Mouse (Mus musculus): ENCODE data around the gene Ppp1r15a. TPM values are rescaled to one million over a fixed set of nuclear protein-coding genes. Genes with fewer than 3 reads are reported as not detected.
"Not testable (repeated sequence)": the region's sequence is repeated elsewhere in the genome, so short reads cannot be mapped to it uniquely, and the experiment has no call there.

Ppp1r15a gene
- total and polyA plus RNA-seq, 2 experiments from 2014 or later: 17.4 to 18.7 TPM

DNA sequence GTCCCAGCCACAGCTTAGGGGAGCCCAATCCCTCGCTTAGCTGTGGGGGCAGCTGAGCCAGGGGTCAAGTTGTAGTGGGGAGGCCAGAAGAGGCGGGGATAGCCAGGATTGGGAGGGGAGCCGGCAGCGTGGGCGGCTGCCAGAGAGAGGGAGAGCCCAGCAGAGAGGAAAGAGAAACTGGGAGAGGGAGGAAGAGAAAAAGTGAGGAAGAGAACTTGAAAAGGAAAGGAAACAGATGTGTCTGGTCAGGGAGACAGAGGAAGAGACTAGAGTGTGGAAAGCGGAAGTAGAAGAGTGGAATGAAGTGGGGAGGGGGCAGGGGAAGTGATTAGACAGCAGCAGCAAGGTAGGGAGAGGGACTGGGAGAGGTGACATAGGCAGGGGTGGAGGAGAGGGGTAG is 3.4 kb upstream of the Ppp1r15a start:
- Histone ChIP-seq H3K4me1 (ENCODE audit: insufficient read depth, low read length) (peaks cover 8% of the 10 kb centered on the region; the same call in 1 of the 2 replicates), H3K27me3 (ENCODE audit: insufficient read depth, low read length) (no peaks in the 10 kb centered on the region), H3K4me2 (ENCODE audit: low read depth, low read length, poor library complexity, severe bottlenecking) (no peak overlapping the region), H3K27ac (ENCODE audit: low read depth, low read length) (no peak overlapping the region), H3K9me3 (ENCODE audit: low read length) (no peaks in the 10 kb centered on the region), H3K4me3 (ENCODE audit: low read depth, low read length) (no peak overlapping the region), H3K9ac (replicated peaks; ENCODE audit: low read length, poor library complexity, severe bottlenecking) (no peak overlapping the region), H3K36me3 (ENCODE audit: insufficient read depth, low read length) (no peaks in the 10 kb centered on the region)
- WGBS: 22% methylated on average over 6 of the region's 6 CpGs
- no peak for TF ChIP-seq CTCF (IDR thresholded peaks at IDR 0.05)
- ATAC-seq (ENCODE audit: low FRiP score): no peak
- DNase-seq (ENCODE audit: low spot score): no peak

DNA sequence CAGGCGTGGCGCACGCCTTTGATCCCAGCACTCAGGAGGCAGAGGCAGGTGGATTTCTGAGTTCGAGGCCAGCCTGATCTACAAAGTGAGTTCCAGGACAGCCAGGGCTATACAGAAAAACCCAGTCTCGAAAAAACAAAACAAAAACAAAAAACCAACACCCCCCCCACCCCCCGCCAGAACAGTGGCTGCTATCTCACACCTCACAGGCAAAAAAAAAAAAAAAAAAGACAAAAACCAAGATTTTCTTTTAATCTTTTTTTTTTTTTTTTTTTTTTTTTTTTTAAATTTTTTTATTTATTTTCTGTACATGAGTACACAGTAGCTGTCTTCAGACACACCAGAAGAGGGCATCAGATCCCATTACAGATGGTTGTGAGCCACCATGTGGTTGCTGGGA is 1.1 kb upstream of the Ppp1r15a start:
- 93% methylated on average over 6 of the region's 6 CpGs for WGBS
- not testable (repeated sequence) for H3K27me3 ChIP-seq (ENCODE audit: insufficient read depth, low read length); H3K4me1 ChIP-seq (ENCODE audit: insufficient read depth, low read length); H3K36me3 ChIP-seq (ENCODE audit: insufficient read depth, low read length); H3K9me3 ChIP-seq (ENCODE audit: low read length); ATAC-seq (ENCODE audit: low FRiP score); H3K9ac ChIP-seq (replicated peaks; ENCODE audit: low read length, poor library complexity, severe bottlenecking); H3K4me2 ChIP-seq (ENCODE audit: low read depth, low read length, poor library complexity, severe bottlenecking); H3K4me3 ChIP-seq (ENCODE audit: low read depth, low read length); DNase-seq (ENCODE audit: low spot score); H3K27ac ChIP-seq (ENCODE audit: low read depth, low read length)

DNA sequence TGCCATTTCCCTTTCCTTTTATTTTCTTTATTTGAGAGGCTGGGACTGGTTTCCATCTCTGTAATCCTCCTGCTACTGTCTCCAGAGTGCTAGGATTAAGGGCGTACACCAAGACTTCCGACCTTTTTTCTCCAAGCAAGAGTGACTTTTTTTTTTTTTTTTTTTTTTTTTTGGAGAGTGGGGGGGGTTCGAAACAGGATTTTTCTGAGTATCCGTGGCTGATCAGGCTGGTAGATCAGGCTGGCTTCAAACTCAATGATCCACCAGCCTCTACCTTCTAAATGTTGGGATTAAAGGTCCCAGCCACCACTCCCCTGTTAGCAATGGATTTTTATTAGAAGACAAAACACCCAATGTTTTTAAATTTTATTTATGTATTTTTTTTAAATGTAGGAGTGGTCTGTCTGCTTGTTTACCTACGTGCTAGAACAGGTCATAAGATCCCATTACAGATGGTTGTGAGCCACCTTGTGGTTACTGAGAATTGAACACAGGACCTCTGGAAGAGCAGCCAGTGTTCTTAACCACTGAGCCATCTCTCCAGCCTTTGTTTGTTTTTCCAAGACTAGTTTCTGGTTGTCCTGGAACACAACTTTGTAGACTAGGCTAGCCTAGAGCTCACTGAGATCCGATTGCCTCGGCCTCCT is 529 bp upstream of the Ppp1r15a start:
- H3K27me3 ChIP-seq (ENCODE audit: insufficient read depth, low read length): no peaks in the 10 kb centered on the region
- H3K27ac ChIP-seq (ENCODE audit: low read depth, low read length): peak overlapping the region; percentile 52; the same call in 1 of the 2 replicates
- H3K4me3 ChIP-seq (ENCODE audit: low read depth, low read length): peak overlapping the region; percentile 63
- peak overlapping the region; percentile 42; the same call in 1 of the 2 replicates for H3K9ac ChIP-seq (replicated peaks; ENCODE audit: low read length, poor library complexity, severe bottlenecking)
- H3K9me3 ChIP-seq (ENCODE audit: low read length): no peaks in the 10 kb centered on the region
- H3K4me1 ChIP-seq (ENCODE audit: insufficient read depth, low read length): peaks cover 8% of the 10 kb centered on the region; the same call in 1 of the 2 replicates
- TF ChIP-seq CTCF (IDR thresholded peaks at IDR 0.05): peak; percentile 36
- ATAC-seq (ENCODE audit: low FRiP score) (no peak), DNase-seq (ENCODE audit: low spot score) (no peak)
- H3K4me2 ChIP-seq (ENCODE audit: low read depth, low read length, poor library complexity, severe bottlenecking): peak overlapping the region; percentile 71
- 26% methylated on average over 7 of the region's 7 CpGs for WGBS
- no peaks in the 10 kb centered on the region for H3K36me3 ChIP-seq (ENCODE audit: insufficient read depth, low read length)

DNA sequence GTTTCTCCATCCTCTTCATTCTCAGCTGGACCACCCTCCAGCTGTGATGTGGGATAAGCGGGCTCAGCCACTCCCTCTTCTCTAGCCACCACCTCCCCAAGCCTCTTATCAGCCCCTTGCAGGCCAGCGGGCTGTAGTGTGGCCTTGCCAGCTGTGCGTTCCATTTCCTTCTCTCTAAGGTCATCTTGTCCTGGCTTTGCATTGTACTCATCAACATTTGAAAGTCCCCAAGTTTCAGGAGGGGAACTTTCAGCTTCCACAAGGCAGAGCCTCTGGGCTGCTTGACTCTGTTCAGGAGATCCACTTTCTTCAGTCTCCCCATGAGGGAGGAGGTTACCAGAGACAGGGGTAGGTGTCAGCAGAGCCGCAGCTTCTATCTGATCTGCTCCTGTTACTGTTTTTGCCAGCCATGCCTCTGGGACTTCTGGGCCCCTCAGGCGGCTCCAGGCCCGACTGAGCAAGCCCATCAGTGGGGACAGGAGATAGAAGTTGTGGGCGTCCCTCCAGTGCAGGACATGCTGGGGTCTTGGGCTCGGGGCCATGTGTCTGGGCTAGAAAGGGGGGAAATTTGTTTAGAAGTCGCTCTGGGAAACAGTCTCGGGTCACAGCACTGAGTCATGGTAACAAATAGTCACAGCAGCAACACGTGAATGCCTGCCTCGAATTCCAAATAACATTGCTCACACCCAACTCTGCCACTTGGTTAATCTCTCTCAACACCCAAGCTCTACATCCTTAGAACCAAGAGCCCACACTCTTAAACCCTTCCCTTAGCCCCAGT is 1.0 kb downstream of the Ppp1r15a start:
- Histone ChIP-seq H3K27me3 (ENCODE audit: insufficient read depth, low read length) (no peaks in the 10 kb centered on the region), H3K4me2 (ENCODE audit: low read depth, low read length, poor library complexity, severe bottlenecking) (peak overlapping the region; percentile 71), H3K36me3 (ENCODE audit: insufficient read depth, low read length) (no peaks in the 10 kb centered on the region), H3K27ac (ENCODE audit: low read depth, low read length) (peak overlapping the region; percentile 68; the same call in 1 of the 2 replicates), H3K4me1 (ENCODE audit: insufficient read depth, low read length) (peaks cover 8% of the 10 kb centered on the region; the same call in 1 of the 2 replicates), H3K9ac (replicated peaks; ENCODE audit: low read length, poor library complexity, severe bottlenecking) (peak overlapping the region; percentile 64), H3K9me3 (ENCODE audit: low read length) (no peaks in the 10 kb centered on the region), H3K4me3 (ENCODE audit: low read depth, low read length) (peak overlapping the region; percentile 63)
- ATAC-seq (ENCODE audit: low FRiP score) (no peak; the same call in 1 of the 2 replicates), DNase-seq (ENCODE audit: low spot score) (peak; percentile 47)
- 25% methylated on average over 12 of the region's 12 CpGs for WGBS
- no peak for TF ChIP-seq CTCF (IDR thresholded peaks at IDR 0.05)

DNA sequence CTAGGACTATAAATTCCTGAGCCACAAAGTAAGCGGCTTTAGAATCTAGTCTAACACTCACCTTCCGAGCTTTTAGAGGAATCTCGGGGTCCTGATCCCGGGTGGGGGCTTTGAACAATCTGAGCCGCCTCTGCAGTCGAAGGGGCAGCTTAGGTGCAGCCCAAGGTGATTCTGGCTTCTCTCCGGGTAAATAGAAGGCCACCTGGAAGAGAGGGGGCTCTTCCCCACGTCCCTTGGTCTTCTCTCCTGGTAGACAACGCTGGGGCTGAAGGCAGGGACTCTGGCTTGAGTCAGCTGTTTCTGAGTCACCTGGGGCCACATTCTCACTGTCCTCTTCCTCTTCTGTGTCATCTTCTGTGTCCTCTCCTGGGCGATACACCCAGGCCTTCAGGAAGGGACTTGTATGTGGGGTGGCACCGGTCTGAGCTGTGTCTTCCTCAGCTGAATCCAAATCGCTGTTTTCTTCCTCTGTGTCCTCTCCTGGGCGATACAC is 2.3 kb downstream of the Ppp1r15a start:
- DNase-seq (ENCODE audit: low spot score) (no peak), ATAC-seq (ENCODE audit: low FRiP score) (no peak)
- H3K27ac ChIP-seq (ENCODE audit: low read depth, low read length): no peak overlapping the region
- H3K27me3 ChIP-seq (ENCODE audit: insufficient read depth, low read length): no peaks in the 10 kb centered on the region
- H3K9ac ChIP-seq (replicated peaks; ENCODE audit: low read length, poor library complexity, severe bottlenecking): no peak overlapping the region
- no peaks in the 10 kb centered on the region for H3K9me3 ChIP-seq (ENCODE audit: low read length)
- no peak overlapping the region for H3K4me3 ChIP-seq (ENCODE audit: low read depth, low read length)
- 90% methylated on average over 13 of the region's 13 CpGs for WGBS
- no peaks in the 10 kb centered on the region for H3K36me3 ChIP-seq (ENCODE audit: insufficient read depth, low read length)
- H3K4me2 ChIP-seq (ENCODE audit: low read depth, low read length, poor library complexity, severe bottlenecking): no peak overlapping the region
- no peak for TF ChIP-seq CTCF (IDR thresholded peaks at IDR 0.05)
- peaks cover 8% of the 10 kb centered on the region; the same call in 1 of the 2 replicates for H3K4me1 ChIP-seq (ENCODE audit: insufficient read depth, low read length)
